Mouse (Mus musculus) forebrain, embryonic 15.5 days (tissue): ENCODE measurements at regions not wholly inside any gene's neighbourhood (a gene's known extent, or its start where the extent isn't known, plus 50 kb on each side); places are given as distances from the start of the nearest gene placed in this dataset.

ENCODE experiments used
- ATAC-seq: fragments of 200-750 bp; cut with Nextera tagmentation; replicated peaks from 2 replicates; pipeline ENCODE4 v1.8.0; 2017; ENCODE audit warnings: mild to moderate bottlenecking, moderate TSS enrichment, moderate library complexity
- H3K27ac ChIP-seq: fragments of 300-500 bp; sonication (generic); replicated peaks from 2 replicates; pipeline ENCODE4 v1.5.1; 2015; ENCODE audit warnings: mild to moderate bottlenecking, inconsistent platforms
- H3K27me3 ChIP-seq: fragments of 300-500 bp; sonication (generic); 2 replicates; pipeline ENCODE4 v1.6.1; 2015; ENCODE audit warnings: inconsistent platforms
- H3K36me3 ChIP-seq: fragments of 300-500 bp; sonication (generic); 2 replicates; pipeline ENCODE4 v1.6.1; 2015; ENCODE audit warnings: mild to moderate bottlenecking, inconsistent platforms
- H3K4me1 ChIP-seq: fragments of 300-500 bp; sonication (generic); 2 replicates; pipeline ENCODE4 v1.6.1; 2015; ENCODE audit warnings: inconsistent platforms
- H3K4me2 ChIP-seq: fragments of 300-500 bp; sonication (generic); replicated peaks from 2 replicates; pipeline ENCODE4 v1.6.1; 2015; ENCODE audit warnings: mild to moderate bottlenecking, inconsistent platforms
- H3K4me3 ChIP-seq: fragments of 300-500 bp; sonication (generic); 2 replicates; pipeline ENCODE4 v1.5.1; 2015; ENCODE audit warnings: mild to moderate bottlenecking, inconsistent platforms
- H3K9ac ChIP-seq: fragments of 300-500 bp; sonication (generic); replicated peaks from 2 replicates; pipeline ENCODE4 v1.6.1; 2015; ENCODE audit warnings: mild to moderate bottlenecking, inconsistent platforms
- H3K9me3 ChIP-seq: fragments of 300-500 bp; sonication (generic); 2 replicates; pipeline ENCODE4 v1.6.1; 2016; ENCODE audit warnings: inconsistent platforms
- WGBS: fragments of 180-500 bp; shearing (Covaris S2); methylation state at CpG from one replicate; pipeline ENCODE4 v1.1.7; 2015; ENCODE audit warnings: mixed read lengths; 5-methylcytosine and 5-hydroxymethylcytosine counted together

DNA sequence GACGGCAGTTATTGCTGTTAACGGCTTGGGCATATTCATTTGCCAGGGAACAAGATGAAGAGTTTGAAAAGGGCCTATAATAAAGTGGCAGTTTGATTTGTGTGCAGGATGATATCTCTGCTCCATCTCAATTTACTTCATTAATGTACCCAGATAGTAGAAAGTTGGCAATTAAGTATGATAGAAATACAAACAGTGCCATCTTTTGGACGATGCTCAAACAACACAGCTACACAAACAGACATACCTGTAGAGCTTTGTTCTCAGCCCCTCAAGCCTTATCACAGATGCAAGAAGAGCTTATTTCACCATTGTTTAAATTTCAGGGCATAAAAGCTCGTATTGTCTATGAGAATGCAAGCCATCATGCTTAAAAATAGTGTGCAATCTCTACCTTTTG lies 82.2 kb downstream of the Tnfsf11 start:
- Histone ChIP-seq H3K4me2 (no peak overlapping the region), H3K4me3 (no peak overlapping the region), H3K27ac (no peak overlapping the region), H3K4me1 (0 out of 2 replicates have a peak, but pooled peaks cover 3% of the 10 kb centered on the region), H3K27me3 (no peaks in the 10 kb centered on the region), H3K36me3 (no peaks in the 10 kb centered on the region), H3K9ac (no peak overlapping the region), H3K9me3 (no peaks in the 10 kb centered on the region)
- WGBS: 64% methylated on average over 4 of the region's 4 CpGs
- ATAC-seq: no peak

DNA sequence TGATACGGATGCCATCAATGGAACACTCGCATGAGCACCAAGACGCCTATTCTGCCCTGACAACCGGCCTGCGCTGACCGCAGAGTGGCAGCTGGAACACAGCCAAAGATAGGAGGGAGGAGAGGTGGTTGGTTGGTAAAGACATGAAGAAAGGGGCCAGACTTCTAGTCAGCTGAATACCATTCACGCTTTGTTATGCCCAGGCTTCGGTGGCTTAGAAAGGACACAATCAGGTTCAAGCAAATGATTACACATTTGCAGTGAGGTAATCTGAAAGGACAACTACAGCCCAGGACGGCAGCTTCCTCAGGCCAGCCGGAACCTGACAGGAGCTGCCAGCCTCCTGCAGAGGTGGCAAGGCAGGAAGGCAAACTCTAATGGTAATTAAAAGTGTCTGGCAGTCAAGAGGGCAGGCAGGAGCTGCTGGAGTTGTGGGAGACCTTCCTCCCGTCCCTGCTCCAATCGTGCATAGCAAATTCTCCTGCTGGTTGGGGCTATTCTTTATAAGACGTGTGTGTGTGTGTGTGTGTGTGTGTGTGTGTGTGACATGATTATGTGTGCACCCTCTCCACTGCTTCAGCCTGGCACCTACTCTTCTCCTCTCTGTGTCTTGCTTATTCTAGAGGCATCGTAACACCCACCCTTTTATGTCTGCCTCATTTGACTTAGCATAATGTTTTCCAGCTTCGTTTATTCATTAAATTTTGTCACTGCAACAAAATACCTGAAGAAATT lies 91.4 kb downstream of the Tnfsf11 start:
- H3K4me3 ChIP-seq: no peak overlapping the region
- H3K27me3 ChIP-seq: no peaks in the 10 kb centered on the region
- peak; percentile 58; the same call in 1 of the 2 replicates for ATAC-seq
- no peak overlapping the region for H3K27ac ChIP-seq
- no peaks in the 10 kb centered on the region for H3K9me3 ChIP-seq
- no peaks in the 10 kb centered on the region for H3K36me3 ChIP-seq
- WGBS: 16% methylated on average over 15 of the region's 15 CpGs
- no peak overlapping the region for H3K4me2 ChIP-seq
- no peak overlapping the region; the same call in 1 of the 2 replicates for H3K9ac ChIP-seq
- peaks cover 11% of the 10 kb centered on the region for H3K4me1 ChIP-seq

DNA sequence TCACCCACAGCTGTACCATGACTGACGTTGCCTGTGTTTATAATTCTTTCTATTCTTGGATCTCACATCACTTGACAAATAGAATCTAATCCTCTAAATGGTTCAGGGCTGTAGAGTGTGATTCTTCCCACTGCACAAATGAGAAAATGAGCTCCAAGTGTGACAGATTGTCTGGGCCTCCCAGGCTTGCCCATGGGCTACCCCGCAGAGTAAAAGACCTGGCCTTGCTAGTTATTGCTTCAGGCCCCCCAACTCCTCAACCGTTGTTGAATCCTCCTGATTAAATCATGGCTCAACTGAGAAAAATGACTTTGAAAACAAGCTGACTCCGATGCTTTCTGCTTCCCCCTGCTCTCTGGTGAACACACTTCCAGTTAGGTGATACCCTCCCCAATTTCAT lies 92.4 kb downstream of the Tnfsf11 start:
- H3K4me3 ChIP-seq: no peak overlapping the region
- H3K27ac ChIP-seq: no peak overlapping the region
- H3K9me3 ChIP-seq: no peaks in the 10 kb centered on the region
- H3K4me2 ChIP-seq: no peak overlapping the region
- H3K9ac ChIP-seq: no peak overlapping the region
- peaks cover 11% of the 10 kb centered on the region for H3K4me1 ChIP-seq
- no peaks in the 10 kb centered on the region for H3K27me3 ChIP-seq
- ATAC-seq: no peak
- WGBS: 73% methylated on average over 4 of the region's 4 CpGs
- no peaks in the 10 kb centered on the region for H3K36me3 ChIP-seq

DNA sequence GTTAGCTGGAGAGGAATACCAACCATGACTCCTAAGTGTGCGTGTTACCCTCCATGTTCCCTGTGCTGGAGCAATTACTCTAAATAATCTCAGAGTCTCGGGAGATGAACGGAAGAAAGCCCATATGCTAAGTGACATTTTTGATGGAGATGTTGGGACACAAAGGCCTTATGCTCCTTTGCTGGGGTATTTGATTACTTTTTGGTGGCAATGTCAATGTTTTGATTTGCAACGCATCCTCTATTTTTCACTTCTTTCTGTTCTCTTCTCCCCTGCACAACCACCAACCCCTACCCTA lies 103.3 kb downstream of the Tnfsf11 start:
- no peak overlapping the region for H3K9ac ChIP-seq
- no peaks in the 10 kb centered on the region for H3K27me3 ChIP-seq
- no peaks in the 10 kb centered on the region for H3K36me3 ChIP-seq
- no peaks in the 10 kb centered on the region for H3K9me3 ChIP-seq
- 76% methylated on average over 4 of the region's 4 CpGs for WGBS
- no peaks in the 10 kb centered on the region for H3K4me1 ChIP-seq
- peak overlapping the region; percentile 32; the same call in 1 of the 2 replicates for H3K4me2 ChIP-seq
- no peak overlapping the region for H3K4me3 ChIP-seq
- H3K27ac ChIP-seq: peak overlapping the region; percentile 62
- peak; percentile 66 for ATAC-seq

DNA sequence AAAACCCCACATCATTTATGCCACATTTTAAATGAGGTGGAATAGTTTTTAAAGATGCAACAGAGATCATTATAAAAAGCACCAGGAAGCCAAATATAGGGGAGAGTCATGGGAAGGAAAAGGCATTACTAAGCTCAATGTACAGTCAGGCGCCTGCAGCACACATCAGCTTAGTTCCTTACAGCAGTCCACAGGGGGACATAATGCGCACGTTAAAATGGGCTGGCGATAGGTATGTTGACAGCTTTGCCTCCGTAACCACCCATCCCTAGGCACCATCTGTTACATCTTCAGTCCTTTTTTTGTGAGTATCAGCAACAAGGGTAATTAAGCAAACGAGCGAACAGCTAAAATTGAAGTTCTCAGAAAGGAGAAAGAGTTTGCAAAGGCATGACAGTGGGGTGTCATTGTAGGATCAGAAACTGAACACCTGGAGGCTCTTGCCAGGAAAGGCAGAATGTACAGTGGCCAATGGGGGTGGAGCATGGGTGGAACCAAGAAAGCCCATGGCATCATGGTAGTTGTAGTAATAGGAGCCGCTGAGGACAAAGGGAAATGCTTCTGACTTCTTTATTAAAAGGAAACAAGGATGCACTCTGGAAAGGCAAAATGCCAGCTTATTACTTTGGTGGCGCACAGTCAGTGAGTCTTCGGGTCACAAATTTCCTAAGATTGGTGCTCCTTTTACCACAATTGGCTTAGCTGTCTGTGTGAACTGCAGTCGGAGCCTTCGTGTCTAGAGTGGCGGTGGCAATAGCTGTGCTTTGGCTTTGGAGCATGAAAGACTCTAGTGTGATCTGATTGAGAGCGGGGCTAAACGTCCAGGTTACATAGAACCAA lies 103.9 kb downstream of the Tnfsf11 start:
- WGBS: 57% methylated on average over 15 of the region's 15 CpGs
- no peak overlapping the region for H3K9ac ChIP-seq
- ATAC-seq: peak; percentile 92
- no peaks in the 10 kb centered on the region for H3K36me3 ChIP-seq
- peak overlapping the region; percentile 32 for H3K4me2 ChIP-seq
- peak overlapping the region; percentile 62 for H3K27ac ChIP-seq
- no peaks in the 10 kb centered on the region for H3K27me3 ChIP-seq
- no peaks in the 10 kb centered on the region for H3K9me3 ChIP-seq
- H3K4me3 ChIP-seq: peak overlapping the region; percentile 19
- no peaks in the 10 kb centered on the region for H3K4me1 ChIP-seq

DNA sequence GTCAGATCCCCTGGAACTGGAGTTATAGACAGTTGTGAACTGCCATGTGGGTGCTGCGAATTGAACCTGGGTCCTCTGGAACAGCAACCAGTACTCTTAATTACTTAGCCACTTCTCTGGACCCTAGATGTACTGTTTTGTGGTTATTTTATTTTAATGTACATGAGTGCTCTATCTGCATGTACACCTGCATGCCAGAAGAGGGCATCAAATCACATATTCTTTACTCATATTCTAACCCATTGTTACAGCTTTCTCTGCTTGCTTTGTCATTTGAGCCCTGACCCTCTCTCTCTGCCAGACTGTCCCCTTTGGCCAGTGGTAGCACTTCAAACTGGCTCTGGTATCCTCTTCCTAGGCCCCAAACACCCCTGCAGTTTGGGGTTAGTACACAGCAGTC lies 105.1 kb downstream of the Tnfsf11 start:
- Histone ChIP-seq H3K27me3 (no peaks in the 10 kb centered on the region), H3K27ac (no peak overlapping the region), H3K4me1 (peaks cover 2% of the 10 kb centered on the region; the same call in 1 of the 2 replicates), H3K4me2 (no peak overlapping the region), H3K9ac (no peak overlapping the region), H3K4me3 (no peak overlapping the region), H3K36me3 (no peaks in the 10 kb centered on the region), H3K9me3 (no peaks in the 10 kb centered on the region)
- no peak for ATAC-seq
- WGBS: 95% methylated on average over 1 of the region's 1 CpGs

DNA sequence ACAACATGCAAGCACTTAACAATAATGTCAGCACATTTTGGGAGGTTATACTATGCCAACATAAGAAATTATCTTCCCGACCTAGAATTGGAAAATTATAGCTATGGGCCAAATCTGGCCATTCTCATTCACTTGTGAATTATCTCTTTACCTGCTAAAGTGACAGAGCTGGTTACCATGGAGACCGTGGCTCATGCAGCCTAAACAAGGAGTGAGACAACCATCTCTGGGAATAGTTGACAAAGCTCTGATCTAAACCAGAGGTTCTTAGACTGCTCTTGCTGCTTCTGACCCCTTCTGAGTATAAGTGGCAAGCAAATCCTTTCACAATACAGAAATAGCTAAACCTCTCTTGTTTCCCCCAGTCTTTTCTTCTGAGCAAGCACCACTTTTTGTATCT lies 108.7 kb upstream of the Fam216b start:
- Histone ChIP-seq H3K36me3 (no peaks in the 10 kb centered on the region), H3K27me3 (no peaks in the 10 kb centered on the region), H3K4me1 (peaks cover 3% of the 10 kb centered on the region; the same call in 1 of the 2 replicates), H3K9me3 (no peaks in the 10 kb centered on the region), H3K4me2 (no peak overlapping the region), H3K27ac (no peak overlapping the region), H3K4me3 (no peak overlapping the region), H3K9ac (no peak overlapping the region)
- ATAC-seq: no peak
- WGBS: 79% methylated on average over 2 of the region's 2 CpGs

DNA sequence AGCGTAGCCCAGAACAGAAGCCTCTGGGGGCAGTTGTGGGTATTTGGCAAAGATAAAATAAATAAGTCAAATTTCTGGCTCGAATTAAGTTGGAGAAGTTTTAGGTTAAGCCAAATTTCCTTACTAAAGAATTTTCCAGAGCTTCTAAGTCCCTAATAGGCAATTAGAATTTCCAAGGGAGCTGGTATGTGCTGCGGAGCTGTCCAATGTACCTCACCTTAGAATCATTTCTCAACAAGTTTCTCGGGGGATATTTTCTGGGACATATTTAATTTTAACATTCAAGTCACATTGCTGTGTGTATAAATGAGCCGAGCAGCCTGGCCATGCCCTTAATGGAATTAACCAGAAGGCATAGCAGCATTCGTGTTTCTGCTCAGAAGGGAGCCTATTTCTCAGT lies 90.8 kb upstream of the Fam216b start:
- no peaks in the 10 kb centered on the region for H3K9me3 ChIP-seq
- H3K9ac ChIP-seq: no peak overlapping the region
- H3K36me3 ChIP-seq: no peaks in the 10 kb centered on the region
- no peak overlapping the region for H3K27ac ChIP-seq
- ATAC-seq: no peak
- no peak overlapping the region for H3K4me3 ChIP-seq
- H3K4me2 ChIP-seq: no peak overlapping the region
- no peaks in the 10 kb centered on the region for H3K27me3 ChIP-seq
- WGBS: 55% methylated on average over 6 of the region's 6 CpGs
- H3K4me1 ChIP-seq: no peaks in the 10 kb centered on the region

DNA sequence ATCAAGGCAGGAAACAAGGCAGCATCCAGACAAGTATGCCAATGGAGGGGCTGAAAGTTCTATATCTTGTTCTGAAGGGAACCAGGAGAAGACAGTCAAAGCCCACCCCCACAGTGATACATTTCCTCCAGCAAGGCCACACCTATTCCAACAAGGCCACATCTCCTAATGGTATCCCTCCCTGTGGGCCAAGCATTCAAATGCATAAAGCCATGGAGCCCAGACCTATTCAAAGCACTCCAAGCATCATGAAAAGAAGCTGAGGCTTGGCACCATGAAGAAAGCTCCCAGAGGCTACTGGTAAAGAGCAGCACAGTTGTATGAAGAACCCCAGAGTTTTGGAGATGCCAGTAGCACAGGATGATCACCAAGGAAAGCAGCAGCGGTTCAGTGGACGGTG lies 84.6 kb upstream of the Fam216b start:
- Histone ChIP-seq H3K4me1 (no peaks in the 10 kb centered on the region), H3K27ac (no peak overlapping the region), H3K27me3 (no peaks in the 10 kb centered on the region), H3K36me3 (no peaks in the 10 kb centered on the region), H3K9me3 (no peaks in the 10 kb centered on the region), H3K4me2 (no peak overlapping the region), H3K9ac (no peak overlapping the region), H3K4me3 (no peak overlapping the region)
- 84% methylated on average over 2 of the region's 2 CpGs for WGBS
- no peak for ATAC-seq

DNA sequence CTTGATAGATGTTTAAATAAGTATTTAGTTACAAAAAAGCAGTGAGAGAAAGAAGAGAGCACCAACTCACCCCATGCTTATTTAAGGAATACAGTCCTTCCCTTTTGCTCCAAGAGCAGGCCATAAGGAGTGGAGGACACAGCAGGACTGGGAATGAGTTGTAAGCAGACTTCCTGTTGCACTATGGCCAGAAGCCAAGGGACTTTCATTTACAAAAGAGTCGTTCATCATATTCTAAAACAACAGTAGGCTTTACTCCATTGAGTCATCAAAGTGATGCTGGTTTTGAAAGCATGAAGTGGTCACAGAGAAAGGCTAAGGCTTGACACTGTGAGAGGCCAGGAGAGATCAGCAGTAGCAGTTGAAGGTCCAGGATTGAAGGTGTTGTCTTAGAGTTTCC lies 84.1 kb upstream of the Fam216b start:
- no peaks in the 10 kb centered on the region for H3K36me3 ChIP-seq
- 74% methylated on average over 1 of the region's 1 CpGs for WGBS
- no peak overlapping the region for H3K9ac ChIP-seq

DNA sequence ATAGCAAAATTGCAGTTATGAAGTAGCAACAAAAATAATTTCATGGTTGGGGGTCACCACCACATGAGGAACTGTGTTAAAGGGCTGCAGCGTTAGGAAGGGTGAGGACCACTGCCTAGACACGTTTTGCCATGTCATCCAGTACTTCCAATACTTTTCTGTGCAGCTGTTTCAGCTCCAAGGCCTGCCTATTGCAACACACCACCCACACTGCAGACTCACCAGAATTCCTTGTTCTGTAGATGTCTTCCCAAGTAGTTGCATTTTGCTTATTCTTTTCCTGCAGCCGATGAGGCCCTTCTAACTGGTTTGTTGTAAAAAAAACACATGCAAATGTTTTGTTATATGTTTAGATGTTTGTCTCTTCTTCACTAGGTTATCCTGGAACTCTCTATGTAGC lies 72.0 kb upstream of the Fam216b start:
- H3K36me3 ChIP-seq: no peaks in the 10 kb centered on the region
- no peaks in the 10 kb centered on the region for H3K27me3 ChIP-seq
- no peaks in the 10 kb centered on the region for H3K9me3 ChIP-seq
- ATAC-seq: no peak
- no peak overlapping the region for H3K4me2 ChIP-seq
- no peak overlapping the region for H3K9ac ChIP-seq
- no peak overlapping the region for H3K4me3 ChIP-seq
- H3K27ac ChIP-seq: no peak overlapping the region
- WGBS: 83% methylated on average over 3 of the region's 3 CpGs
- H3K4me1 ChIP-seq: no peaks in the 10 kb centered on the region

More for the DNA sequence above, 84.1 kb upstream of the Fam216b start:
- Histone ChIP-seq H3K4me2 (no peak overlapping the region), H3K27ac (no peak overlapping the region), H3K27me3 (no peaks in the 10 kb centered on the region), H3K9me3 (no peaks in the 10 kb centered on the region), H3K4me3 (no peak overlapping the region), H3K4me1 (no peaks in the 10 kb centered on the region)
- no peak for ATAC-seq

DNA sequence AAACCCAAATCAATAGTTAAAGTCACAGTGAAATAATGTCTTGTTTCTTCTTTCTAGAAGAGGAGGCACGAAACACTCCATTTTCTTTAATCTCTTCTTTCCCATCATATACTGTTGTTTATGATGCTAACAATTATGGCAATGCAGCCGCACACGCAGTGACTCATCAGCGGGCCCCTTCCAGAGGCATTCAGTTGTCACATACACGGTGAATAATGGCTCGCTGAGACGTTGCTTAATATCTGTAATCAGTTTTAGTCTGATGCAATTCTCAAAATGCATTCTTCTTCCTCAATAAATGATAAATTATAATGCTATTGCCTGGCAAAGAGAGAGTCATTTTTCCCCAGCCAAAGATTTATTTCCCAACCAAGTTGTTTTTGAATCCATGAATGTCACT lies 70.8 kb upstream of the Fam216b start:
- Histone ChIP-seq H3K27ac (no peak overlapping the region), H3K9ac (no peak overlapping the region), H3K4me1 (no peaks in the 10 kb centered on the region), H3K4me2 (no peak overlapping the region), H3K27me3 (no peaks in the 10 kb centered on the region), H3K4me3 (no peak overlapping the region), H3K9me3 (no peaks in the 10 kb centered on the region), H3K36me3 (no peaks in the 10 kb centered on the region)
- no peak for ATAC-seq
- whole genome bisulfite sequencing: 83% methylated on average over 7 of the region's 7 CpGs
